Mouse (Mus musculus) hindbrain, embryonic 15.5 days (tissue): ENCODE data around the gene Dock1. TPM values are rescaled to one million over a fixed set of nuclear protein-coding genes. Genes with fewer than 3 reads are reported as not detected.

Source experiments
- ATAC-seq: fragments of 200-750 bp; cut with Nextera tagmentation; 2 replicates; pipeline ENCODE4 v1.8.0; 2017; ENCODE audit warnings: low read depth, moderate number of reproducible peaks, moderate TSS enrichment; ENCODE audit not compliant: low FRiP score
- H3K27ac ChIP-seq: fragments of 300-500 bp; sonication (generic); replicated peaks from 2 replicates; pipeline ENCODE4 v1.5.1; 2015; ENCODE audit warnings: mild to moderate bottlenecking, inconsistent platforms
- H3K27me3 ChIP-seq: fragments of 300-500 bp; sonication (generic); 2 replicates; pipeline ENCODE4 v1.6.1; 2015; ENCODE audit warnings: control low read depth, inconsistent platforms
- H3K36me3 ChIP-seq: fragments of 300-500 bp; sonication (generic); 2 replicates; pipeline ENCODE4 v1.6.1; 2015; ENCODE audit warnings: control low read depth, inconsistent platforms
- H3K4me1 ChIP-seq: fragments of 300-500 bp; sonication (generic); replicated peaks from 2 replicates; pipeline ENCODE4 v1.6.1; 2015; ENCODE audit warnings: control low read depth, inconsistent platforms
- H3K4me2 ChIP-seq: fragments of 300-500 bp; sonication (generic); 2 replicates; pipeline ENCODE4 v1.6.1; 2015; ENCODE audit warnings: moderate library complexity, mild to moderate bottlenecking, inconsistent platforms
- H3K4me3 ChIP-seq: fragments of 300-500 bp; sonication (generic); 2 replicates; pipeline ENCODE4 v1.5.1; 2015; ENCODE audit warnings: mild to moderate bottlenecking, inconsistent platforms
- H3K9ac ChIP-seq: fragments of 300-500 bp; sonication (generic); 2 replicates; pipeline ENCODE4 v1.6.1; 2015; ENCODE audit warnings: inconsistent platforms
- H3K9me3 ChIP-seq: fragments of 300-500 bp; sonication (generic); 2 replicates; pipeline ENCODE4 v1.6.1; 2016; ENCODE audit warnings: control low read depth, inconsistent platforms
- WGBS: fragments of 180-500 bp; shearing (Covaris S2); methylation state at CpG from one replicate; pipeline ENCODE4 v1.1.7; 2015; 5-methylcytosine and 5-hydroxymethylcytosine counted together
- polyA plus RNA-seq: library from polyadenylated mRNA; unstranded; fragments of >200 nt; fragmentation: Nextera tagmentation; extraction: Ambion mirVana; gene quantifications from 2 replicates; pipeline ENCODE4 v1.2.1, GENCODE M21; 2015

Dock1 gene
- polyA plus RNA-seq, 1 experiment from 2014 or later, result 9.2 TPM

GRCm38 (mm10) chr7:134943063-134943462, 272.6 kb downstream of the Dock1 start:
- Histone ChIP-seq H3K36me3 (no peaks in the 10 kb centered on the region), H3K4me3 (no peak overlapping the region), H3K9ac (no peak overlapping the region), H3K27ac (no peak overlapping the region), H3K4me1 (peaks cover 12% of the 10 kb centered on the region), H3K9me3 (no peaks in the 10 kb centered on the region), H3K4me2 (no peak overlapping the region), H3K27me3 (0 out of 2 replicates have a peak, but pooled peaks cover 4% of the 10 kb centered on the region)
- WGBS, result 72% methylated on average over 6 of the region's 6 CpGs
- ATAC-seq, result no peak

GRCm38 (mm10) chr7:134943701-134944100, 273.2 kb downstream of the Dock1 start:
- Histone ChIP-seq H3K4me2 (no peak overlapping the region), H3K9ac (no peak overlapping the region), H3K4me3 (no peak overlapping the region), H3K27ac (no peak overlapping the region), H3K27me3 (0 out of 2 replicates have a peak, but pooled peaks cover 4% of the 10 kb centered on the region), H3K4me1 (peaks cover 7% of the 10 kb centered on the region), H3K36me3 (no peaks in the 10 kb centered on the region), H3K9me3 (no peaks in the 10 kb centered on the region)
- ATAC-seq, result no peak
- WGBS, result 75% methylated on average over 7 of the region's 7 CpGs

- H3K4me1 ChIP-seq, result 0 out of 2 replicates have a peak, but pooled peaks cover 4% of the 10 kb centered on the region
- WGBS, result 85% methylated on average over 7 of the region's 7 CpGs
- H3K27ac ChIP-seq, result no peak overlapping the region
- H3K36me3 ChIP-seq, result no peaks in the 10 kb centered on the region
- ATAC-seq, result no peak
- H3K9me3 ChIP-seq, result no peaks in the 10 kb centered on the region
- H3K4me3 ChIP-seq, result no peak overlapping the region
- H3K9ac ChIP-seq, result no peak overlapping the region
- no peak overlapping the region for H3K4me2 ChIP-seq
- H3K27me3 ChIP-seq, result no peaks in the 10 kb centered on the region
Measured at GRCm38 (mm10) chr7:134945925-134946716, 275.7 kb downstream of the Dock1 start.

- no peaks in the 10 kb centered on the region for H3K9me3 ChIP-seq
- no peaks in the 10 kb centered on the region for H3K36me3 ChIP-seq
- H3K4me3 ChIP-seq, result no peak overlapping the region
- WGBS, result 88% methylated on average over 6 of the region's 6 CpGs
- no peak overlapping the region for H3K4me2 ChIP-seq
- no peak for ATAC-seq
- no peaks in the 10 kb centered on the region for H3K27me3 ChIP-seq
- no peaks in the 10 kb centered on the region for H3K4me1 ChIP-seq
- no peak overlapping the region for H3K27ac ChIP-seq
- H3K9ac ChIP-seq, result no peak overlapping the region
Measured at GRCm38 (mm10) chr7:134959086-134959485, 288.6 kb downstream of the Dock1 start.

GRCm38 (mm10) chr7:134960871-134961270, 290.4 kb downstream of the Dock1 start:
- H3K36me3 ChIP-seq, result no peaks in the 10 kb centered on the region
- no peak overlapping the region for H3K9ac ChIP-seq
- 63% methylated on average over 4 of the region's 4 CpGs for WGBS
- no peaks in the 10 kb centered on the region for H3K27me3 ChIP-seq
- no peaks in the 10 kb centered on the region for H3K9me3 ChIP-seq
- no peaks in the 10 kb centered on the region for H3K4me1 ChIP-seq
- no peak overlapping the region for H3K4me3 ChIP-seq
- ATAC-seq, result no peak
- no peak overlapping the region for H3K4me2 ChIP-seq
- H3K27ac ChIP-seq, result no peak overlapping the region

GRCm38 (mm10) chr7:134961608-134962007, 291.2 kb downstream of the Dock1 start:
- Histone ChIP-seq H3K9ac (no peak overlapping the region), H3K4me3 (no peak overlapping the region), H3K4me1 (no peaks in the 10 kb centered on the region), H3K27ac (no peak overlapping the region), H3K4me2 (no peak overlapping the region), H3K36me3 (no peaks in the 10 kb centered on the region), H3K27me3 (no peaks in the 10 kb centered on the region), H3K9me3 (no peaks in the 10 kb centered on the region)
- WGBS, result 78% methylated on average over 2 of the region's 2 CpGs
- no peak for ATAC-seq

- no peak overlapping the region for H3K4me3 ChIP-seq
- no peak overlapping the region for H3K27ac ChIP-seq
- no peak overlapping the region for H3K4me2 ChIP-seq
- no peaks in the 10 kb centered on the region for H3K9me3 ChIP-seq
- ATAC-seq, result no peak
- H3K9ac ChIP-seq, result no peak overlapping the region
- H3K36me3 ChIP-seq, result no peaks in the 10 kb centered on the region
- WGBS, result 85% methylated on average over 3 of the region's 3 CpGs
- no peaks in the 10 kb centered on the region for H3K27me3 ChIP-seq
- no peaks in the 10 kb centered on the region for H3K4me1 ChIP-seq
Measured at GRCm38 (mm10) chr7:134990244-134990643, 319.8 kb downstream of the Dock1 start.

GRCm38 (mm10) chr7:134990911-134991310, 320.5 kb downstream of the Dock1 start:
- H3K4me2 ChIP-seq, result no peak overlapping the region
- H3K36me3 ChIP-seq, result no peaks in the 10 kb centered on the region
- no peak overlapping the region for H3K27ac ChIP-seq
- H3K9me3 ChIP-seq, result no peaks in the 10 kb centered on the region
- no peak overlapping the region for H3K9ac ChIP-seq
- ATAC-seq, result no peak
- H3K4me1 ChIP-seq, result no peaks in the 10 kb centered on the region
- no peak overlapping the region for H3K4me3 ChIP-seq
- 73% methylated on average over 2 of the region's 2 CpGs for WGBS
- H3K27me3 ChIP-seq, result no peaks in the 10 kb centered on the region

GRCm38 (mm10) chr7:134994983-134995382, 324.5 kb downstream of the Dock1 start:
- ATAC-seq, result no peak
- Histone ChIP-seq H3K9me3 (no peaks in the 10 kb centered on the region), H3K27ac (no peak overlapping the region), H3K27me3 (no peaks in the 10 kb centered on the region), H3K9ac (no peak overlapping the region), H3K4me1 (no peaks in the 10 kb centered on the region), H3K4me3 (no peak overlapping the region), H3K36me3 (no peaks in the 10 kb centered on the region), H3K4me2 (no peak overlapping the region)
- 92% methylated on average over 5 of the region's 5 CpGs for WGBS

- Histone ChIP-seq H3K4me2 (no peak overlapping the region), H3K36me3 (no peaks in the 10 kb centered on the region), H3K4me1 (0 out of 2 replicates have a peak, but pooled peaks cover 4% of the 10 kb centered on the region), H3K27me3 (no peaks in the 10 kb centered on the region), H3K27ac (no peak overlapping the region), H3K9me3 (no peaks in the 10 kb centered on the region), H3K9ac (no peak overlapping the region), H3K4me3 (no peak overlapping the region)
- WGBS, result 90% methylated on average over 1 of the region's 1 CpGs
- ATAC-seq, result no peak
Measured at GRCm38 (mm10) chr7:135002216-135002615, 331.8 kb downstream of the Dock1 start.

- Histone ChIP-seq H3K9ac (no peak overlapping the region), H3K4me2 (no peak overlapping the region), H3K27me3 (no peaks in the 10 kb centered on the region), H3K36me3 (no peaks in the 10 kb centered on the region), H3K4me3 (no peak overlapping the region), H3K9me3 (no peaks in the 10 kb centered on the region), H3K4me1 (0 out of 2 replicates have a peak, but pooled peaks cover 4% of the 10 kb centered on the region), H3K27ac (no peak overlapping the region)
- ATAC-seq, result no peak
- 80% methylated on average over 9 of the region's 9 CpGs for WGBS
Measured at GRCm38 (mm10) chr7:135002891-135003290, 332.4 kb downstream of the Dock1 start.

GRCm38 (mm10) chr7:135005964-135006560, 335.6 kb downstream of the Dock1 start:
- H3K27me3 ChIP-seq, result no peaks in the 10 kb centered on the region
- H3K4me2 ChIP-seq, result no peak overlapping the region
- H3K36me3 ChIP-seq, result no peaks in the 10 kb centered on the region
- no peak overlapping the region for H3K4me3 ChIP-seq
- ATAC-seq, result no peak
- no peak overlapping the region for H3K27ac ChIP-seq
- no peak overlapping the region for H3K9ac ChIP-seq
- 75% methylated on average over 7 of the region's 7 CpGs for WGBS
- H3K9me3 ChIP-seq, result no peaks in the 10 kb centered on the region
- H3K4me1 ChIP-seq, result 0 out of 2 replicates have a peak, but pooled peaks cover 4% of the 10 kb centered on the region
